Mouse (Mus musculus): ENCODE results near the gene Mid2.
"Not testable (repeated sequence)": the region's sequence is repeated elsewhere in the genome, so short reads cannot be mapped to it uniquely, and the experiment has no call there.

The Mid2 gene

DNA sequence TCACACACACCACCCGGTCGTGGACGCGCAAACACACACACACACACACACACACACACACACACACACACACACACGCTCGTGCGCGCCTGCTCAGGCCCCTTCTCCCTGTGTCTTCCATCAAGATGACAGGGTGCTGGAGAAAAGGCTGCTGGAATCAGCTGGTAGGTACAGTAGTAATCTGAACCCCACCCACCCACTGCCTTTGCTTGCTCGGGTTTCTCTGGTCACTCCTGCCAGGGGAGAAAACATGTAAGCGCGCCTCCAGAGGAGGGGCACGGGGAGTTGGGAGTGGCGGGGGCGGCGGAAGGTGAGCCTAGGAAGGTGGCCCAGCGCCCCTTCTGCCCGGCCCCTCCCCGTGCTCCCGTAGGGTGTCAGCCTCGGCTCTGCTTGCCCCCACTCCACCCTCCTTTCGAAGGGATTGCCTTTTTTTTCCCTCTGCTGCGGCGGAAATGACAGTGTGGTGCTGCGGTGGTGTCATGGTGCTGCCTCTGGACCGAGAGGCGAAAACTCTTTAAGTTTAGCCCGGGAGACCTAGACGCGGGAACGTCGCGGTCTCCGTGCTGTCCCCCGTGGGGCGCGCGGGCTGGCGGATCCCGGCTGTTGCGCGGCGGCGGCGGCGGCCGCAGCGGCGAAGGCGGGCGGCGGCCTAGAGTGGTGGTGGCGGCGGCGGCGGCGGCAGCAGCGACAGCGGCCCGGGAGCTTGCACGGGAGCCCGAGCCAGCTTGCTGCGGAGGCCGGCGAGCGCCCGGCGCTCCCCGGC lies at the start of gene Mid2:
TSS of gene Mid2 (plus strand) at position 121 of the 763 bp plus-strand sequence.
- peak; percentile 24 for DNase-seq (ENCODE audit: low read depth, low spot score)

DNA sequence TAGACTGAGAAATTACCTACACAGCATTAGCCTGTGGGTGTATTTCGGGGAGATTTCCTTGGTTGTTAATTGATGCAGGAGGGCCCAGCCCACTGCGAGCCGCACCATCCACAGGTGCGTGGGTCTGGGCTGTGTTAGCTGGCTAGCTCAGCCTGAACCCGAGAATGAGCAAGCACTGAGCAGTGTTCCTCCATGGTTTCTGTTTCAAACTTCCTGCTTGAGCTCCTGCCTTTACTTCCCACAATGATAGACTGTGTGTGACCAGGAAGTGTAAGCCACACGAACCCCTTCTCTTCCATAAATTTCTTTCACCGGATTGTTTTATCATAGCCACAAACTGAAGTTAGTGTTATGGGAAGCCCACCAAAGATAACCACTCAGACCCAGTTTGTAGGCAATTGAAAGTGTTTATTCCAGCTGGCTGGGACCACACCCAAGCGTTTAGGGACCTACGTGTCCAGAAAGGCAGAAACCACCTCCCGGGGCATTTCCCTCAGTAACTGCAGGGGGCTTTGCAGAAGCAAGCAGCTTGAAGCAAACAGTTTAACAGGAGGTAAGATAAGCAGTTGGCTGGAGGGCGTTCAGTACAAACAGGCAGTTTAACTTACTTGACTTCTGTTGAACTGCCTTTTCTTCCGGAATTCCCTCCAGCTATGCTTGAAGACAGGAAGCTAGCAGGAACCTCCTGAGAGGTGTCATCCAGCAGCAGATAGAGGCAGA lies 39.4 kb upstream of the Mid2 start:
- DNase-seq (ENCODE audit: low read depth, low spot score), result no peak

DNA sequence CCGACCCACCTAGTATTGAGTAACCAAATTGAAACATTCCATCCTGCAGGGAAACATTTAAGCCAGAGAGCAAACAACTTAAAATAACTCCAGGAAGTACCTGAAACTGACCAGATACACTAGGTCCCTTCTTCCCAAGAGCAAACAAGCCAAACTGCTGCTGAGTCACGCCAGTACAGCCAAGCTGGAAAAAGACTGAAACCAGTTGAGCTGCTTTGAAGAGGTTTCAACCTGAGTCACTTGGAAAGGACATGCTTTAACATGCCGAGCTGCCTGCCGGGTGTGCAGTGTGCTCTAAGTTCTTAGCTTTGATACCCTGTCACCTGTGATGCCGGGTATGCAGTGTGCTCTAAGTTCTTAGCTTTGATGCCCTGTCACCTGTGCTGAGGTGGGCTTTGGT lies 26.4 kb upstream of the Mid2 start:
- DNase-seq (ENCODE audit: low read depth, low spot score), result no peak

DNA sequence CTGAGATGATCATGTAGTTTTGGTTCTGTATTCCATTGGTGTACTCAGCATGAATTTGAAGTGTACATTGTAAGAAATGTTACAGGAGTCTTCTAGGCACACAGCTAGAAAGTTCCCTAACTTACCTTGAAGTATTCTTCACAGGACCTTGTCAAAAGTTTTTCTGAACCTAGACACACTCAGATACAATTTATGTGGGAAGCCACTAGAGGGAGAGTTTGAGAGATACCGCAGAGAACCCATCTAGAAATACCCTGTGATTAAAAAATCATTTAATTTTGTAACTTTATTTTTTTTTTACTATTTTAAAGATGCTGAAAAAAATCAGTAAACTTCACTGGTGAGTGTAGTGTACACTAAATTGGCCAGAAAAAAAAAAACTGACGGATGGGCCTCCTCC lies 24.8 kb upstream of the Mid2 start:
- DNase-seq (ENCODE audit: low read depth, low spot score), result no peak

DNA sequence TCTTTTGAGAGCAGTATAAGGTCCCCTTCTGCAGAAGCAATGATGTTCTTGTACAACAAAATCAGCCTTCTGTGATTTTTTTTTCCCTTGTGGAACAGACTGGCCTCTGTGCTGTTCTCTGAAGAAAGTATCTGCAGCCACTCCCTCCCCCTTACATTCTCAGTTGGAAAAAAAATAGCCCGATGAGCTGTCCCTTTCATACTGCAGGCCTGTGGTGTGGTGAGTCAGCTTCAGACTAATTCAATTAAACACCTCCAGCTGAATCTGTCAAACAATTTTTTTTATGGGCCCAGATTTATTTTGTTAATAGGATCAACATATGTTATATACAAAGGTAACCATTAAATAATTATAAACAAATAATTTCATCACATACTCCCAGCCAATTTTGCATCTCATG lies 3.7 kb upstream of the Mid2 start:
- no peak for DNase-seq (ENCODE audit: low read depth, low spot score)

DNA sequence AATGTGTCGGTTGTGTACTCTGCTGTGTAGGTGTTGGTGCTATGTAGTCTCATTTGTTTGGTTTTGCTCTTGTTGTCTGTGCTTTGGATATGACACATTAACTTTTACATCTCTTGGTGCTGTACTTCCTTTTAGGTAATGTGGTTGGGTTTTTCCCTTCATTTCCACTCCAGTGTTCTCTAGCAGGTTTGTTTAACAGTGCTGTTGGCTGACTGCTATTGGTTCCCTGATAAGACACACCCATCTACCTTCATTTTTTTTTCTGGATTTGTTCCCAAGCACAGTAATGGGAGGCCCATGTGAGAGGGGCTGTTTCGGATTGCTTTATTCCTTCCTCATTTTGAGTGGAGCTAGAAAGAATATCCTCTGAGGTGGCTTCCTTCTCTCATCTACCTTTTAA lies 883 bp upstream of the Mid2 start:
- DNase-seq (ENCODE audit: low read depth, low spot score), result peak; percentile 26

DNA sequence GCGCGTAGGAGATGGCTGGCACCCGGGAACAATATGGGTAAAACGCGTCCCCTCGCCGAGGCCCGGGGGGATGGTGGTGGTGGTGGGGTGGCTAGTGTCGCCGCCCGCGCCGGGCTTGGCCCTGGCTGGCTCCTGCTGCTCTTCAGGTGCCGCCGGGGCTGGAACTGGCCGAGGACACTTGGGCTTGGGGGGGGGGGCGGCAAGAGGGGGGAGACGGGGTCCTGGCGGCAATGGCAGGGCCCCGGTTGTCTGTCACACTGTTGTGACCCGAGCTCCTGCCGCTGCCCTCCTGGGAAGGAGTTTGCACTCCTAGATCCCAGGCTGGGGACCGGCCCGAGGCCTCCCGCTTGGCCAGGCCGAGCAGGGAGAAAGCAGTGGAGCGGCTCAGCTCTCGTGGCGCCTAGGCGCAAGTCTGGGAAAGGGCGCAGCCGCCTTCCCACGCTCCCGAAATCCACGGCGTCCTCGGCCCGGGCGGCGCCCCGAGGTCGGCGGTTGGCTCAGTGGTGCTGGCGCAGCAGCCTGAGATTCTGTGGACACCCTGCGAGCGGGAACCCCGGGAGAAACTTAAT lies 927 bp downstream of the Mid2 start:
- peak; percentile 0 for DNase-seq (ENCODE audit: low read depth, low spot score)

DNA sequence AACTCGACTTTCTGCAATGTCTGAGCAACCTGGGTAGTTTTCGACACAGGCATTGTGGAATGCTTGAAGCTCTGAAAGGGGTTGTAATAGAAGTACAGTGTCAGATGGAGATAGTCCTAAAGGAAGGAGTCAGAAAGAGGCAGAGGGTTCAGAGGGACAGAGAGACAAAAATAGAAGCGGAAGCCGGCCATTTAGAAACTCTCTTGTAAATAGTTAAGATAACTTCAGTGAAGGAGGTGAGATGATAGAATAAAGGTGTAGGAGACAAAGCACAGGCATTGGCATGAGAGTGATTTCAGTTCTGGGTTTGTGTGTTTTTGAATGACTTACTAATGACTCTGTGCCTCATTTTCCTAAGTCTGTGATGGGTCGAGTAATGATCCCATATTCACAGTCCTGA lies 11.0 kb downstream of the Mid2 start:
- DNase-seq (ENCODE audit: low read depth, low spot score), result no peak

DNA sequence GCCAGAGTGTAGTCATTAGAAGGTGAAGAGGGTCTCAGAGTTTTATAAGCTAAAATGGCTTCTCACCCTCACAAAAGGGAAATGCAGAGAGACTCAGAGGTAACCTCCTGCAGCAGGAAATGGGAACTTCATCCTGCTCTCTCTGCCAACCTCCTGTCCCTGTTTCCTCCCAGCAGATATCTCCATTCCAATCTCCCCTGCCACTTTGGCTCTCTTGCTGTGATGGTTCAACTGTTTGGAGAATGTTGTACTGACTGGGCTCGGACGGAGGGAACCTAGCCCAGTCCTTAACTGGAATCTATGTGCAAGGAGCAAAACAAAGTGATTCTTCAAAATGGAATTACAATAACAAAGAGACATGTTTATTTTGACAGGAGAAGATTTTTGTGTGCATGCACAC lies 23.9 kb downstream of the Mid2 start:
- no peak for DNase-seq (ENCODE audit: low read depth, low spot score)

DNA sequence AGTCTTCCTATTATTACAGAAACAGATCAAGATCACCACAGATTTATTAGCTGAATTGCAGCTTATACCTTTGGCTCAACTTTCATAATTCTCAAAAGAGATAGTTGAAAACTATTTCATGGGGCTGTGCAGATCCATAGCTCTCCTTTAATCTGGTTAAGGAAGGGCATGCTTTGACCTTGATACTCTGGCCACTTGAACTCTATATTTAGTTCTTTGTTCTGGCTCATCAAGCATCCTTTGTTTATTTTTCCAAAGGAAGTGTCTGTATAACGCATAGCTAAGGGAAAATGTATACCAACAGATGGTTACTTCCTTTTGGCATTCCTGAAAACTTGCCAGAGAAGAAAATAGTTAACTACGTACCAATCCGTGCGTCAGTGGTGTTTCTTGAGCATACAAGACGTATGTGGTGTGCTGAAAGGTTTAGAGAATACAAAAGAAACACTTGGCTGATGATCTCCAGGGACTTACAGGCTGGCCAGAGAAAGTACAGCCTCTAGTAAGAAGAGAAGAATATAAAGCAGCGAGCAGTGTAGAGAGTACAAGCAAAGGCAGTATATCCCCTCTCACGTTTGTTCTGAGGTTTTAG lies 33.6 kb downstream of the Mid2 start:
- DNase-seq (ENCODE audit: low read depth, low spot score), result not testable (repeated sequence)

DNA sequence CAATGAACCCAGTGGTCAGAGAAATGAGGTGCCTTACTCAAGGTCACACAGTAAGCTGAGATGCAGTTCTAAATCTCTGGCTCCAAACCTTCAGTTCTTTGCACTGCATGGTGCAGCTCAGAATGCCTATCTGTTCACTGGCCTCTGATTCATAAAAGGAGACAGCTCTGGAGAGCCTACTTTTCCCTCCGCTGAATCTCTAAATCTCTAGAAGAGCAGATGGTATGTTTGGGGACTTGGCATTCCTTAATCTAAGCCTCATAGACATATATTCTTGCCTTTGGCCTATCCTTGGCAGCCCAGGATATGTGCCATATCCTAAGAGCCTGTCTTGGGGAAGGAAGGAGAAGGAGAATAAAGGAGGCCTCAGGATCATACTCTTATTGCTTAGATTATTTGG lies 38.8 kb downstream of the Mid2 start:
- no peak for DNase-seq (ENCODE audit: low read depth, low spot score)

DNA sequence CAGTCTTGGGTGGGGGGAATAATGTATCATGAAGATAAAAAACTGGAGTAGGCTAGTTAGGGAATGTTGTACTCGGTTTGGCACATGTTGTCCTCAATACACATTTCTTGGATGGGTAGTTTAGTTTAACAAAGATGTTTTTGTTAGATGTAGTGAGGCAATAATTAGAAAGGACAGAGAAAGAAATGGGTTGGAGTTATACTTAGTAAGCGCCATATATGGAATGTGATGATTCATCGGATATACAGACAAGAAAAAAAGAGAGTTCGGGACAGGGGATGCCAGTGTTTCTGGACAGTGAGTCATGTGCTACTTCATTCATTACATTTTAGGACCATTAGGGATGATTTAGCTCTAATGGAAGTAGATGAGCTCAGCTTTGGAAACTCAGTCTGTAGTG lies 41.7 kb downstream of the Mid2 start:
- DNase-seq (ENCODE audit: low read depth, low spot score), result no peak

DNA sequence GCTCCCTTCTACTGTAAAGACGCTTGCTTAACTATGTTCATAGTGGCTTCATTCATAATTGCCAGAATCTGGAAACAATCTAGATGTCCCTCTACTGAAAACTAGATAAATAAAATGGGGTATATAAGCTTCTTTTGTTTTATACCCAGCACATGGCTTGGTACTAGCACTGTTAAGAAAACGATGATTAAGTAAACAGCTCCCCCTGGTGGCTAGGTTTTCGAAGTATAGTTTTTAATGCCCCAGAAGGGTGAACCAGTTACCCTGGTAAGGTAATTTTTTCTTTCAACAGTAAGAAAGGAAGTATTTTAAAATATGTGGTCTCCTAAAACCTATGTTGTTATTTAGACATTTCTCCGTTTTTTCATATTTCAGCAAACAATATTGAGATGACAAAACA lies 58.0 kb downstream of the Mid2 start:
- DNase-seq (ENCODE audit: low read depth, low spot score), result peak; percentile 10

DNA sequence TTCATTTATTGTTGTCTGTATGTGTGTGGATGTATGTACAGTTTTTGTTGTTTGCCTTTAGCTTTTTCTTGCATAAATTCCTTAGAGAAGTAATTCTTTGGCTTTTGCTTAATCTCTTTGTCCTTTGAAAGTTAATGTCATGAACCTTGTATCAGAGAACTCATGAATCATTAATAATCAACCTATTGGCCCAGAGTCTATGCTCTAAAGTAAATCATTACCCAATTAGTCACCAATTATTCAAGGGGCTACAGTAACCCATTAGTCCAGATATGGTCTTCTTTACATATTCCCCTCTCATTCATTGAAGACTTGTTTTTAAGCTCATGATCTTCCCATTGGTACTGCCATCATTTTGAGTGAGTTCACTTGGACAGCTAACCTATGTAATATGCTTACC lies 74.6 kb downstream of the Mid2 start:
- no peak for DNase-seq (ENCODE audit: low read depth, low spot score)

DNA sequence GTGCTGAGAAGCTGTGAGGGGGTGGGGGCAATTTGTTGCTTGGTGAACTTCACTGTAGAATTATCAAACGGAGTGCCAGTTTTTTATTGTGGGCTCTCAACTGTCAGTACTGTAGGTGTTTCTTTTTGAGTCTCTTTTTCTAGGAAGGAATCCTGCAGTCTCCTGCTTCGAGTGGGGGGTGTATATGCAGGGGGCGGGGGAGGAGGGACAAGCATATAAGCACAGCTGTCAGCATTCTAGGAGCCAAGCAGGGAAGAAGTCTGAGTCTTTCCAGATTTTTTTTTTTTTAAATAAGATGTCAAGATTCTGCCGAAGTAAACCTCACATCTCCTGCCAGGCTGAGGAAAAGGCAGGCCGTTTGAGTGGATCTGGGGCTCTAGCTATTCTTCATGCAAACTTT lies 78.8 kb downstream of the Mid2 start:
- no peak for DNase-seq (ENCODE audit: low read depth, low spot score)

DNA sequence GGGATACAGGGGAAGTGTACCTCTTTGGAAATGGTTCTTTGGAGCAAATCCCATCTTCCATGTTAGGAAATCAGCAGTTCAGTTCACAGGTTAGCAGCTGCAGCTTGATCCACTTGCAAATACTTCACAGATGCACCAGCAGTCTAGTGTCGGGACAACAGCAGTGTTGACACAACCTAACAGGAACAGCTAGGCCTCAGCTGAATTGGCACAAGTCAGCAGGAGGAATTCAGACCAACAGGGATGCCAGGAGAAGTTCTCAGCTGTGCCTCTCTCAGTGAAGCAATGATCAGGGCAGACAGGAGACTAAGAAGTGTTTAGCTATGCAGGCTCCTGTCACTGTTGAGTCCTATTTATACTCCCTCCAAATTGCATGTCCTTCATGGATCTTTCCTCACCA lies 105.4 kb downstream of the Mid2 start:
- DNase-seq (ENCODE audit: low read depth, low spot score), result no peak

DNA sequence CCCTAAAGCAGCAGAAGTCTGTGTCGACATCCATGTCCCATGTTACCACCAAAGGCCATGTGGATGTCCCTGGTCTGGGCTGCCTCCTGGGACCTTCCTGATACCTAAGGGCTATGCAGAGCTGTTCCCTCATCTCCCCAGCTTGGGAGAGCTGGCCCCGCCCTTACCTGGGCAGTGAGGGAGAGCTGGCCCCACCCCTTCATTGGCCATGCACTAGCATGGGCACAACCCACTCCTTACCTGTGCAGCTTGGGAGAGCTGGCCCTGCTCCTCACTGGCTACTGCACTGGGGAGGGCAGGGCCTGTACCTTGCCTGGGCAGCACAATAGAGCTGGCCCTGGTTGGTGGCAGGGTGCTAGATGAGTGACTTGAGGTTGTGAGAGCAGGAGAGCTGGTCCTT lies 140.9 kb downstream of the Mid2 start:
- DNase-seq (ENCODE audit: low read depth, low spot score), result no peak

DNA sequence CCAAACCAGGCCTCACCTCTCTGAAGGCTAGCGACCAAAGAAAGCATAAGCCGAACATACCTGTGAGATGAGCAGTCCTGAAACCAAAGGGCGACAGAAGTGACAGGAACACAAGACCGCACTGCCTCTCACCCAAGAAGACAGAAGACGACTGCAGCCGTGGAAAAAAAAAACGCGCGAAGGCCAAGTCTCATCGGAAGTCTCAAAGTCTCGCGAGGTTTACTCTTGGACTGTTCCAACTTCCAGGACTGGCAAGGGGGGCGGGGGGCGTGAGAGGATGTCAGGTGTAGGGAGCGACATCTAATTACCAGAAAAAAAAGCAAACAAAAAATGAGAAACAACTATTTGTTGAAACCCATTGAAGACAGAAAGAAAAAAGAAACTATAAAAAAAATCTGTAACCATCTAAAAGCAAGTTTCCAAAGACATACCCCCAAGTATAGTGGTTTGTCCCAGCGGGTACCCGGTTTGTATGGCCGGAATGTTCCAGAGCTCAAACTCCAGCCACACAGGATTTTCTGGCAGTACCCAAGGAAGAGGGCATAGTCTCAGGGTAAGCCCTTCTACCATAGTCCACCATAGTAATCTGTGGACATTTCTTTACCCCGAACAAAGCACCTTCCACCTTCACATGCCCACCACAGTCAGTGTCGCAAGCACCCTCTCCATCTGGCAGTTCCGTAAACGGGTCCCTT lies 149.1 kb downstream of the Mid2 start, which contains the start of gene Tex13b:
TSS of gene Tex13b (minus strand) at position 122 of the 695 bp plus-strand sequence.
- DNase-seq (ENCODE audit: low read depth, low spot score), result no peak

Measured in CD4-positive helper T cell, adult 2 months (primary cell).